Mouse (Mus musculus) cerebellum, adult 2 months (tissue): ENCODE data around the gene St3gal5. TPM values are rescaled to one million over a fixed set of nuclear protein-coding genes. Genes with fewer than 3 reads are reported as not detected.

Experiments
- DNase-seq, 2 experiments: peaks; one replicate each; pipeline ENCODE4 v3.0.0; 2021
- H3K27ac ChIP-seq: fragments of 200-500 bp; 2 replicates; pipeline ENCODE4 v1.5.1; 2012; ENCODE audit warnings: low read length, control low read depth, inconsistent platforms; ENCODE audit not compliant: insufficient read depth
- H3K27me3 ChIP-seq: fragments of 200-500 bp; 2 replicates; pipeline ENCODE4 v1.6.1; 2012; ENCODE audit warnings: inconsistent platforms, mild to moderate bottlenecking, low read length, moderate library complexity; ENCODE audit not compliant: control insufficient read depth, insufficient read depth
- H3K4me1 ChIP-seq: fragments of 200-500 bp; 2 replicates; pipeline ENCODE4 v1.6.1; 2011; ENCODE audit warnings: low read length; ENCODE audit not compliant: control insufficient read depth, insufficient read depth
- H3K4me3 ChIP-seq: fragments of 200-500 bp; replicated peaks from 2 replicates; pipeline ENCODE3; 2011; ENCODE audit warnings: mild to moderate bottlenecking, low read depth, low read length, control low read depth; ENCODE audit not compliant: insufficient read depth
- CTCF ChIP-seq: fragments of 200-500 bp; IDR thresholded peaks from 2 replicates; pipeline ENCODE4 v1.5.1; 2011; ENCODE audit warnings: low read depth, mild to moderate bottlenecking, control low read depth, low read length, moderate library complexity, borderline replicate concordance; ENCODE audit not compliant: insufficient read depth
- POLR2A ChIP-seq: fragments of 200-500 bp; IDR thresholded peaks from 2 replicates; pipeline ENCODE4 v1.6.1; 2011; ENCODE audit warnings: low read length, control low read depth, borderline replicate concordance; ENCODE audit not compliant: insufficient read depth
- WGBS: fragments of 180-500 bp; shearing (Covaris S2); methylation state at CpG from one replicate; pipeline ENCODE4 v1.1.7; 2018; 5-methylcytosine and 5-hydroxymethylcytosine counted together
- polyA plus RNA-seq: library from polyadenylated mRNA; depleted of rRNA; stranded (reverse); fragments of >200 nt; gene quantifications from 2 replicates; pipeline ENCODE4 v1.2.3, GENCODE M21; 2012

The St3gal5 gene
- polyA plus RNA-seq, 1 experiment: 129 TPM

DNA sequence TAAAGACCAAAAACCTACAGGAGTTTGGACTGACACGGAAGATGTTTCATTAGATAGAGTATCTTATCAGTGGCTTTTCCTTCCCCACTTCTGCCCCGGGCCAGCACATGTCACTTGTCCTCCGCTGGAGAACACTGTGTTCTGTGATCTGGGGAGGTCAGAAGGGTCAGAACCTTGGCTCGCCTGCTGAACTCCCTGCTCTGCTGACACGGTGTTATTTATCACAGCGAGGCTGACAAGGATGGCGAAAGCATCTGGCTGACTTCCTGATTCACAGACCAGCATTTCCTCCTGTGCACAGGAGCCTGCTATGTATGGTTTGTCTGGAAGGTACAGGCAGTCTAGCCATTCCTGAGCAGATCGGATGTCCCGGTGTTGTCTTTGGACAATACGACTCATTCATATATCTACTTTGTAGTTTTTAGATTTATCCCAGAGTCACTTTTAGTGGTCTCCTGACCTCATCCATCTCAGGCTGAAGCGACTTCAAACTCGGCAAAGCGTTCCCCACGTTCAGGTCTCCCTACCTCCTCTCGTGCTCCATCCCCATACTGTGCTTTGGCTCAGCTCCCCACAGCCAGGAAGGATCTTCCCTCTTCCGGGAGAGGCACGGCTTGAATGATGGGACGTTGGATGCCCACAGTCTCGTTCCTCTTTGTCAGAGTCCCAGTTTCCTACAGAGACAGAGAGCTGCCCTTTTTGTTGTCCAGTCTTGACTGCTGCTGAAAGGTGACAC, 64.9 kb downstream of the St3gal5 start:
- Histone ChIP-seq H3K27me3 (no peaks in the 10 kb centered on the region), H3K27ac (no peak overlapping the region), H3K4me1 (peaks cover 6% of the 10 kb centered on the region), H3K4me3 (no peak overlapping the region)
- DNase-seq: no peak
- TF ChIP-seq CTCF: no peak
- WGBS: 40% methylated on average over 19 of the region's 19 CpGs

DNA sequence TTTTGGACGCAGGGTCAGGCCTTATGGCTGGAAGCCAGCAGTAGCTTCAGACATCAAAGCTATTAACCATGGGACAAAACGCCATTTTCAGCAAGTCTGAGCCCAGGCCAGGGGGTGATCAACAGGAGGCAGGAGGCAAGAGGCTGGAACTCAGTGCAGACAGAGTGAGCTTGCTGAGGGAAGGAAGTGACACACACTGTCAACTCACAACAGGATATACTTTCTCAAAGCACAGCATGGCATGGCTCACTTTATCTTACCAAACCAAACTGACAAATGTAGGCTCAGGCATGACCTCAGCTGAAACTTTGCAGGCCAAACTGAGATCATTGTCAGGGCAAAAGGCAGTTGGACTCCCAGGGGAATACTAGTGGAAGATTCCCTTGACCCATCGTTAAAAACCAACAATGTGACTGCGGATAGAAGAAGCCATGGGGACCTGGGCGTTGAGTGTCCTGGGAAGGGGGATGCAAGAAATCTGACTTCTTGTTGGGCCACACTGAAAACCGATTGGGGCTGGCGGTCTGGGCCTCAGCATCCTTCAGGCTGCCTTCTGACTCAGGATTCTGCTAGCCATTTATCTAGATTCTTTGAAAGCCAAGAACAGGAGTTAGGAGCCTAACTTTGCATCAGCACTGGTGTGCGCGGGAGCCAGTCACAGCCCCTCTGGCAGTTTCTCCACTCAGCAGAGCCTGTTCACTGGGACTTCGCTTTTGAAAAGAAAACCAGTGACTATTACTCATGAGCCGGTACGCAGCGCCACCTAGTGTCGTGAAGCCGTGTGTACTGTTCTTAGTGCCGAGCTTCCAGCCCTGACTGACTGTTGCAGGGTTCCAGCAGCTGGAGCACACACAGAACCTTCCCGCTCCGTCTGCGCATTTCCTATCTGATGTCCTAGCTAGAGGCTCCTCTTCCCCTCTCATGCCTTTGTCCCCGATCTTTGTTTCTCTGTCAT, 67.2 kb downstream of the St3gal5 start:
- WGBS: 19% methylated on average over 20 of the region's 20 CpGs

DNA sequence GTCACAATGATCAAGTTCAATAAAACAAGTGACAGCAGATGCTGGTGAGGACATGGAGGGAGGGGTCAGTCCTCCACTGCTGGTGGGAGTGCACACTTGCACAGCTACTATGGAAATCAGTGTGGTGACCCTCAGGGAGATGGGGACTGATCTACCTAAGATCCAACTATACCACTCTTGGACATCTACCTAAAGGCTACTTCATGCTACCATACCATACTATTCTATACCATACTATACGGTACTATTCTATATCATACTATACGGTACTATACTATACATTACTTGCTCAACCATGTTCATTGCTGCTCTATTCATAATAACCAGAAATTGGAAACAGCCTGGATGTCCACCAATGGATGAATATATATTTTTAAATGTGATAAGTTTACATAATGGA, 68.5 kb downstream of the St3gal5 start:
- no peak for TF ChIP-seq POLR2A
- no peak for TF ChIP-seq CTCF
- no peak for DNase-seq
- Histone ChIP-seq H3K27ac (no peak overlapping the region), H3K4me1 (peaks cover 6% of the 10 kb centered on the region), H3K27me3 (no peaks in the 10 kb centered on the region), H3K4me3 (no peak overlapping the region)
- WGBS: 53% methylated on average over 2 of the region's 2 CpGs

More for the DNA sequence above, 67.2 kb downstream of the St3gal5 start:
- peak; percentile 76 to 88 for DNase-seq
- H3K27ac ChIP-seq: no peak overlapping the region
- H3K27me3 ChIP-seq: no peaks in the 10 kb centered on the region
- no peak overlapping the region for H3K4me3 ChIP-seq
- TF ChIP-seq CTCF (peak; percentile 98), POLR2A (no peak)
- peaks cover 6% of the 10 kb centered on the region for H3K4me1 ChIP-seq

DNA sequence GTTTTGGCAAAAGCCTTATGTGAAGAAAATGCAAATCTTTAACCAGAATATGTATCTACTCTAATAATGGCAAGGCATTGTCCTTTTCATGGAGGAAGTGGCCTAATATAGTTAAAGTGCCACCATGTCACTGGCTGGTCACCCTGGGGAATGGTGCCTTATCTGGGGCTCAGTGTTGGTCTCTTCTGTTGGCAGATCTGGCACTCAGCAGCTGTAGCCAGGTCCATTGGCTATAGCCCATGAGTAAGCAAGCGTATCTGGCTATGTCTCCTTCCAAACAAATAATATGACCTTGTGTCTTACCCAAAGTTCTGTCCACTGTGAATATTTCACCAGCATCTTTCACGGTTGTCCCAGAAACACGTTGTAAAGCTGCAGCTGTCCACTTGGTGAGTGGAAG, 74.0 kb downstream of the St3gal5 start:
- WGBS: 69% methylated on average over 3 of the region's 3 CpGs
- Histone ChIP-seq H3K27ac (no peak overlapping the region), H3K4me3 (no peak overlapping the region), H3K27me3 (no peaks in the 10 kb centered on the region), H3K4me1 (no peaks in the 10 kb centered on the region)
- TF ChIP-seq CTCF: no peak
- TF ChIP-seq POLR2A: no peak
- no peak for DNase-seq

DNA sequence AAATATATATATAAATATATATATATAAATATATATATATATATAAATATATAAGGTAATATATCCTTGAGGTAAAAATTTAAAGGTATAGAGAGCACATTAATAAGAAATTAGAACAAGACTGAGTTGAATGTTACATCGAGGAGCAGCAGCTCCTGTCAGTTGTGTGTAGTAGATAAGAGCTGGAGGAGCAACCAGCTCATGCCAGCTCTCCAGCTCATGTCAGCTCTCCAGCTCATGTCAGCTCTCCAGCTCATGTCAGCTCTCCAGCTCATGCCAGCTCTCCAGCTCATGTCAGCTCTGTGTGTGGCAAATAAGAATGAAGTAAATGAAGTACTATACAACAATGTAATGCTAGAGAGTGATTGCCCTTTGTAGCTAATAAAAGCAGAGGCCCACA, 76.0 kb downstream of the St3gal5 start:
- TF ChIP-seq POLR2A (no peak), CTCF (no peak)
- H3K27me3 ChIP-seq: no peaks in the 10 kb centered on the region
- H3K4me1 ChIP-seq: no peaks in the 10 kb centered on the region
- WGBS: 55% methylated on average over 1 of the region's 1 CpGs
- H3K27ac ChIP-seq: no peak overlapping the region
- DNase-seq: no peak
- no peak overlapping the region for H3K4me3 ChIP-seq

DNA sequence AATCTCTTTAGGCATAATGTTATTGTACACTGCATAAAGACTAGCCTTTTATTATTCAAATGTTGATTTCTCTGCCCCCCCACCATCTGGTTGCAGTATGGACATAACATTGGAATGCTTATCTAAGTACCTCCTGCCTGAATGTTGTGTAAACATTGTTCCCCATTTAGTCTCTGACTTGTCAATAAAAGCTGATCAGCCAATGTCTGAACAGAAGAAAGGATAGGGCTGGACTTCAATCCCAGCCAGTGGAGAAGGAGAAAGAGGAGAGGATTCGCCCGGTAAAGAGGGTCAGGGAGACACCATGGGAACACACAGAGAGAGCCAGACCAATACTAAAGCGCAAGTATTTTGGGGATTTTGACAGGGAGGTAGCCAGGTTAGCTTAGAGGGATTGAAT, 78.0 kb downstream of the St3gal5 start:
- no peaks in the 10 kb centered on the region for H3K4me1 ChIP-seq
- H3K27me3 ChIP-seq: no peaks in the 10 kb centered on the region
- no peak overlapping the region for H3K27ac ChIP-seq
- WGBS: 56% methylated on average over 3 of the region's 3 CpGs
- H3K4me3 ChIP-seq: no peak overlapping the region
- no peak for TF ChIP-seq CTCF
- no peak for TF ChIP-seq POLR2A
- DNase-seq: no peak

DNA sequence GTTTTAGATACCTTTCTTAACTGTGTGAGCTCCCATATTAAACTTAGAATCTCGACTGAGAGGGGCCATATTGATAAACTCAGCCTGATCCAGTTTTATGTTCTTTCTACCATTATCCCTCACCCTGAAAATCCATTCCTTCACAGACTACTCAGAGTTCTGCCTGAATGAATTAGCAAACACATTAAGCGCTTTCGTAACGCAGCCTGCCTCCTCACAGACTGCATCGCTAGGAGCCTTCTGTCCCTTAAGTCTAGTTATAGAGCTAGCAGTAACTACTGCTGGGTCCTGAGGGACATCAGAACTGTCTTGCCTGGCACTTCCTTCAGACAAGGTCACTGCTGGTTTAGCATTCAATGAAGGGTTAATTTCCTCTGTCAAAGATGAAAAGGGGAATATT, 78.6 kb downstream of the St3gal5 start:
- no peak overlapping the region for H3K27ac ChIP-seq

DNA sequence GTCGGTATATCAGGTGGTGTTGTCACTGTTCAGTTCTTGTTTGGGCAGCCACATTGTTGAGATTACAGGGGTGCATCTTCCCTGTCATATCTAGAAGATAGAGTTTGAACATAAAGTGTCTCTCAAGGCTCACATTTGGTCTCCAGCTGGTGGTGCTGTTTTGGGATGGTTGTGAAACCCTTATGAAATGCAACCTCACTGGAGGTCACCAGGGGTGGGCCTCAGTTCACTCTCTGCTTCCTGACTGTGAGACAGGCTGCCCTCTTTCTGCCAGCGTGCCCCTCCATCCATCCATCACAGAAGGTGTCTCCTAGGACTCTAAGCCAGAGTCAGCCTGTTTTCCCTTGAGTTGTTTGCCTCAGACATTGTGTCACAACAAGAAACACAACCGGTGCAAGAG, 80.0 kb downstream of the St3gal5 start:
- Histone ChIP-seq H3K4me1 (no peaks in the 10 kb centered on the region), H3K4me3 (no peak overlapping the region), H3K27me3 (no peaks in the 10 kb centered on the region), H3K27ac (no peak overlapping the region)
- no peak for DNase-seq
- 76% methylated on average over 3 of the region's 3 CpGs for WGBS
- no peak for TF ChIP-seq CTCF

More for the DNA sequence above, 78.6 kb downstream of the St3gal5 start:
- TF ChIP-seq POLR2A (no peak), CTCF (no peak)
- DNase-seq: no peak
- Histone ChIP-seq H3K4me3 (no peak overlapping the region), H3K27me3 (no peaks in the 10 kb centered on the region), H3K4me1 (no peaks in the 10 kb centered on the region)
- WGBS: 79% methylated on average over 5 of the region's 5 CpGs
